Mouse (Mus musculus) lung, embryonic 15.5 days (tissue): ENCODE data around the gene Apoh. TPM values are rescaled to one million over a fixed set of nuclear protein-coding genes. Genes with fewer than 3 reads are reported as not detected.

ENCODE experiments used
- ATAC-seq: fragments of 200-750 bp; cut with Nextera tagmentation; 2 replicates; pipeline ENCODE4 v1.8.0; 2017; ENCODE audit warnings: moderate number of reproducible peaks, borderline replicate concordance; ENCODE audit not compliant: low FRiP score, low TSS enrichment; ENCODE audit errors: extremely low read depth
- H3K27ac ChIP-seq: fragments of 300-500 bp; sonication (generic); 2 replicates; pipeline ENCODE4 v1.5.1; 2015; ENCODE audit warnings: moderate library complexity, mild to moderate bottlenecking, inconsistent platforms
- H3K27me3 ChIP-seq: fragments of 300-500 bp; sonication (generic); 2 replicates; pipeline ENCODE4 v1.6.1; 2015; ENCODE audit warnings: inconsistent platforms
- H3K36me3 ChIP-seq: fragments of 300-500 bp; sonication (generic); 2 replicates; pipeline ENCODE4 v1.6.1; 2015; ENCODE audit warnings: inconsistent platforms
- H3K4me1 ChIP-seq: fragments of 300-500 bp; sonication (generic); 2 replicates; pipeline ENCODE4 v1.6.1; 2015; ENCODE audit warnings: inconsistent platforms
- H3K4me2 ChIP-seq: fragments of 300-500 bp; sonication (generic); 2 replicates; pipeline ENCODE4 v1.6.1; 2015; ENCODE audit warnings: inconsistent platforms, mild to moderate bottlenecking, moderate library complexity
- H3K4me3 ChIP-seq: fragments of 300-500 bp; sonication (generic); 2 replicates; pipeline ENCODE4 v1.5.1; 2015; ENCODE audit warnings: mild to moderate bottlenecking, inconsistent platforms
- H3K9ac ChIP-seq: fragments of 300-500 bp; sonication (generic); 2 replicates; pipeline ENCODE4 v1.6.1; 2015; ENCODE audit warnings: inconsistent platforms
- H3K9me3 ChIP-seq: fragments of 300-500 bp; sonication (generic); 2 replicates; pipeline ENCODE4 v1.6.1; 2016; ENCODE audit warnings: inconsistent platforms
- whole genome bisulfite sequencing: fragments of 180-500 bp; shearing (Covaris S2); methylation state at CpG from one replicate; pipeline ENCODE4 v1.1.7; 2015; 5-methylcytosine and 5-hydroxymethylcytosine counted together
- polyA plus RNA-seq: library from polyadenylated mRNA; unstranded; fragments of >200 nt; fragmentation: Nextera tagmentation; extraction: Ambion mirVana; gene quantifications from 2 replicates; pipeline ENCODE4 v1.2.1, GENCODE M21; 2015

The Apoh gene
- polyA plus RNA-seq, 1 experiment from 2014 or later, result 0.45 TPM

DNA sequence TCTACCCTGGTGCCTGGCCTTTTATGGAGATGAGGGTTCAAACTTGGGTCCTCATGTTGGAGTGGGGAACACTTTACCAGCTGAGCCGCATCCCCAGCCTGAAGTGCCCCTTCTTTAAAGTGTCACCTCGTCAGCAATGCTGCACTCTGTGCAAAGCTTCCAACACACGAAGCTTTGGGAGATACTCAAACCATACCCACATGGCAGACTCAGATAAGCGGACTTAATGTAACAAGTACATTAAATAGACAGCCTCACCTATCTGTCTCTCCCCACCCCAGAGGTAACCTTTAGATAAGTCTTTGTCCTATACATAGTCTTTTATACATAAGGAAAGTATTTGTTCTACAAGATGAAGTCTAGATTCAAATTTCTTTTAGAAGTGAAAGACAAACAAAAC, 17.8 kb downstream of the Apoh start:
- H3K4me3 ChIP-seq, result no peak overlapping the region
- H3K4me1 ChIP-seq, result peaks cover 20% of the 10 kb centered on the region
- H3K9me3 ChIP-seq, result no peaks in the 10 kb centered on the region
- no peak overlapping the region for H3K9ac ChIP-seq
- H3K27ac ChIP-seq, result no peak overlapping the region
- no peak for ATAC-seq
- H3K4me2 ChIP-seq, result no peak overlapping the region
- H3K36me3 ChIP-seq, result no peaks in the 10 kb centered on the region
- WGBS, result 66% methylated on average over 4 of the region's 4 CpGs
- no peaks in the 10 kb centered on the region for H3K27me3 ChIP-seq

DNA sequence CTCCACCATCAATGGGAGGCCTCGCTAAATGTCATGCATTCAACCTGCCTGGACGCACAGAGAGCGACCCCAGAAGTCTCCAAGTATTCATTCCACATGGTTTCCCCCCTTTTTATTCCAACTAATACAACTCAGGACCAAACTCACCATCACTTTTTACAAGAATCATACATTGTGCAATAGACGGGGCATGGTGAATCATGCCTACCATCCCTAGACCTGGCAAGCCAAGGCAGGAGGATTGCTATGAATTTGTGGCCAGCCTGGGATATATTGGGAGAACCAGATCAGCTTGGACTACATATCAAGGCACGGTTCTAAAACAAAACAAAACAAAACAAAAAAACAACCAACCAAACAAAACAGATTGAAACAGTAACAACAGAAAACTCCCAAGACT, 19.8 kb downstream of the Apoh start:
- 89% methylated on average over 5 of the region's 5 CpGs for WGBS
- no peak overlapping the region for H3K4me2 ChIP-seq
- H3K36me3 ChIP-seq, result no peaks in the 10 kb centered on the region
- no peak overlapping the region for H3K27ac ChIP-seq
- no peak overlapping the region for H3K4me3 ChIP-seq
- peaks cover 20% of the 10 kb centered on the region for H3K4me1 ChIP-seq
- ATAC-seq, result no peak
- no peak overlapping the region for H3K9ac ChIP-seq
- no peaks in the 10 kb centered on the region for H3K9me3 ChIP-seq
- H3K27me3 ChIP-seq, result no peaks in the 10 kb centered on the region

DNA sequence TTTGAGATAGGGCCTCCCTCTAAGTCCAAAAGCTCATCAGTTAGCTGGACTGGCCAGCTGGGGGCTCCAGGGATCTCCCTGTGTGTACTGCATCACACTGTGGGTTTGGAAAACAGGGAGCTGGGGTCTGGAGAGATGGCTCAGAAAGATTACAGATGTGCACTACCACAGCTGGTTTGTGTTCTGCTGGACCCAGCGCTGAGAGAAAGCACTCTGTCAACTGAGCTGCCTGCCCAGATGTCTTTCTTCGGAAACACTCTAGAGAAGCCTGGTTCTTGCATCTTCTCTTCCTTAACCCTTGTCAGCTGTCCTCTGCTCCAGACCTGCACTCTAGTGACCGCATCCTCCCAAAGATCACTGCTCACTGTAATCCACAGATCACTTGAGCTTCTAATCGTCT, 20.8 kb downstream of the Apoh start:
- H3K9me3 ChIP-seq, result no peaks in the 10 kb centered on the region
- H3K4me2 ChIP-seq, result no peak overlapping the region
- peaks cover 20% of the 10 kb centered on the region for H3K4me1 ChIP-seq
- no peak overlapping the region for H3K9ac ChIP-seq
- ATAC-seq, result peak; percentile 90
- H3K4me3 ChIP-seq, result no peak overlapping the region
- no peaks in the 10 kb centered on the region for H3K36me3 ChIP-seq
- H3K27ac ChIP-seq, result no peak overlapping the region
- no peaks in the 10 kb centered on the region for H3K27me3 ChIP-seq
- 26% methylated on average over 4 of the region's 4 CpGs for WGBS

DNA sequence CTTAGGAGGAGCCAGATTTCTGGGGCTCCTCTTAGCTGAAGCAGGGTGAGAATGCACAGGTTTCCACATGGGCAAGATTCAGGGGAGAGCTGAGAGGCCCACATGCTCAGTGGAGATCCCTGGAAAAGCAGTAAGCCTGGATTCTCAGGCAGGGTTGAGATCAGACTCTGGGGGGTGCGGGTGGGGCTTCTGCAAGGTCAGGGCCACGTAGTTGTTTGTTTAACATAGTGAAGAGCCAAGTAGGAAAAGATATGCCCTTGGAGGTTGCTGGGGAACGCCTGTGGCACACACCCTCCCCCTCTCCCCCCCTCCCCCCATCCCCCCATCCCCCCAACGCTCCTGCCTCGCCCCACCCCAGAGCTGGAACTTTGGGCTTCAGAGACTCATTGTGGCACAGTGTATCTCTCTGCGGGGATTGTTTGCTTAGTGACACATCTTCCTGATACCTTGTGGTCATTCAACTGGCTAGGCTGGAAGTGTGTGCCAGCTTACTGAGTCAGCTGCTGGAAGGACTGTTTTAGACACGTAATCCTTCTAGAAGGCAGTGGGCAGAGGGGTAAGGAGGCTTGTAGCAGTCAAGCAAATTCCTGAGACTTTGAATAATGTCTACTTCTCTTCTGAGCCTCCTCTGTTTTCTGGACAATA, 21.9 kb downstream of the Apoh start:
- Histone ChIP-seq H3K27me3 (no peaks in the 10 kb centered on the region), H3K4me3 (no peak overlapping the region), H3K4me1 (peaks cover 20% of the 10 kb centered on the region), H3K9ac (no peak overlapping the region), H3K27ac (peak overlapping the region; percentile 12; the same call in 1 of the 2 replicates), H3K4me2 (no peak overlapping the region), H3K36me3 (no peaks in the 10 kb centered on the region), H3K9me3 (no peaks in the 10 kb centered on the region)
- ATAC-seq, result peak; percentile 16; the same call in 1 of the 2 replicates
- 11% methylated on average over 7 of the region's 7 CpGs for WGBS

DNA sequence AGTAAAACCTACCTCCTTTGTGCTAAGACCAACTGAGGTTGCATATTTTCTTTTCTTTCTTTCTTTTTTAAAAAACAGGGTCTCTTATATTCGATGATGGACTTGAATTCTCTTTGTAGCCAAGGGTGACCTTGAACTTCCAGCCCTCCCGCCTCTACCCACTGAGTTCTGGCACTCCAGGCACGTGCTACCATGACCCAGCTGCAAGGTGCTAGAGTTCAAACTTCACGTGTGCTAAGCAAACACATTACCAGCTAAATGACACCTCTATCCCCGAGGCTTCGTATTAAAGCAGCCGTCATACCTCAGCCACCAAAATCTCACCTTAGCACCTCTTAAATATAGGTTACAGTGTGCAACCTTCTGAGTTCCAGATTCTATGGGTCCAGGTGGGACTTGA, 22.4 kb downstream of the Apoh start:
- Histone ChIP-seq H3K4me1 (peaks cover 20% of the 10 kb centered on the region), H3K4me3 (no peak overlapping the region), H3K9me3 (no peaks in the 10 kb centered on the region), H3K27me3 (no peaks in the 10 kb centered on the region), H3K36me3 (no peaks in the 10 kb centered on the region), H3K9ac (no peak overlapping the region), H3K4me2 (no peak overlapping the region), H3K27ac (no peak overlapping the region)
- WGBS, result 37% methylated on average over 7 of the region's 7 CpGs
- no peak for ATAC-seq

DNA sequence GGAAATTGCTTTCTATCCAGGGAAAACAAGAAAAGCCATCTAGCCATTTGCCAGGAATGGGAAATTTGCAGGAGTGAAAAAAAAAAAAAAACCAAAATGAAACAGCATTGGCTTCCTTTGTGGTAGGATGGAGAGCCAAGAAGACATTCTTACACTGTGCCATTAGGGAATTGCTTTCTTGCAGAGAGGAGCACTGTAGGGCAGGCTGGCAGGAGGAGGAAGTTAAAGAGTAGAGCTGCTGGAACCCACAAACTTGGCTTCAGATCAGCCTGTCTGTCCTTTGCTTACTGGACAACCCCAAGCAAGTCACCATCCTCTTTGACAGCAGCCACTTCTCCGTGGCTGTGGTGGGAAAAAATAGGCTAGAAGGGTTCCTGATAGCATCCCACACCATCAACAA, 23.9 kb downstream of the Apoh start:
- Histone ChIP-seq H3K4me1 (peaks cover 20% of the 10 kb centered on the region), H3K4me3 (no peak overlapping the region), H3K9me3 (no peaks in the 10 kb centered on the region), H3K36me3 (no peaks in the 10 kb centered on the region), H3K27me3 (no peaks in the 10 kb centered on the region), H3K9ac (no peak overlapping the region), H3K4me2 (no peak overlapping the region), H3K27ac (no peak overlapping the region)
- ATAC-seq, result no peak
- WGBS, result 53% methylated on average over 1 of the region's 1 CpGs

DNA sequence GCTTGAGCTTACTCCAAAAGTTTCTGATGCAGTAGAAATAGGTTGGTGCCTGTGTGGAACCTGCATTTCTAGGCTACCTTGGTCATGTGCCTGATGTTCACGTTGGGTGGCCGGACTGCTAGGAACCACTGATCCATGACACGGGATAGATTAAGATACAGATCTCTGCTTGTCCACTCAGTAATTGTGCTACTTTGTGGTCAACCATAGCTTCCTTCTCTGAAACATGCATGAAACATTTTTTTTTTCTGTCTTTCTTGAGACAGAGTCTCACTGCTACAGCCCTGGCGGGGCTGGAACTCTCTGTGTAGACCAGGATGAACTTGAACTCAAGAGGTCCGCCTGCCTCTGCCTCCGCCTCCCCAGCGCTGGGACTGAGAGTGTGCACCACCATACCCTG, 33.7 kb downstream of the Apoh start:
- no peak for ATAC-seq

DNA sequence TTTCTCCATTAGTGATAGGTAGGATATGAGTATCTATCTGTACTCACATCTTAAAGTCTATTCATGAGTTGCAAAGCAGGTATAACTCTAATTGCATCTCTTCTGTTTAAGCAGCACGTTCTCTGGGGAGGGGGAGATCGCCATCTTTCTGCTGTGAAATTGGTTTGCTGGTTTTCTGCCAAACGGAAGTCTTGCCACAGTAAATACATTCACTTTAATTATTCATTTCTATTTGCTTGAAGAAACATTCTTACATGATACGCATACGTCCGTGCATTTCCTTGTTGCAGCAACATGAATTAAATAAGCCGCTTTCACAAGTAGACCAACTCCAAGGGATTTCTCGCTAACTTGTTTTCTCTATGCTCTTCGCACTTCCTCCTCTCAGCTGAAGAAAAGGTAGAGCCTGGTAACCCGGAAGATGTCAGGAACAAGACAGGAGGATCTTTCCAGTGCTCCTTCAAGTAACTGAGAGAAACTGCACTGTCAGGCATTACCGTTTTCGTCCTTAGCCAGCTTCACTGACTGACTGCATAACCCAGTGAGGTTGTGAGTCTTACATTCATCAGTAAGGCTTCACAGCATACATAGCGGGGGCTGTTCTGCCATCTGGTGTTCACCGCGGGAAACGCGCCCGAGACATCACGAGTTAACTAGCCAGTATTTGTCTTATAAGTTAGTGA, 34.7 kb downstream of the Apoh start:
- no peaks in the 10 kb centered on the region for H3K9me3 ChIP-seq
- no peaks in the 10 kb centered on the region for H3K36me3 ChIP-seq
- H3K27me3 ChIP-seq, result no peaks in the 10 kb centered on the region
- H3K9ac ChIP-seq, result no peak overlapping the region
- H3K27ac ChIP-seq, result no peak overlapping the region
- no peak overlapping the region for H3K4me3 ChIP-seq
- peaks cover 3% of the 10 kb centered on the region; the same call in 1 of the 2 replicates for H3K4me1 ChIP-seq
- WGBS, result 35% methylated on average over 19 of the region's 19 CpGs
- H3K4me2 ChIP-seq, result peak overlapping the region; percentile 30; the same call in 1 of the 2 replicates
- peak; percentile 65 for ATAC-seq

More for the DNA sequence above, 33.7 kb downstream of the Apoh start:
- Histone ChIP-seq H3K27me3 (no peaks in the 10 kb centered on the region), H3K4me3 (no peak overlapping the region), H3K4me2 (no peak overlapping the region), H3K36me3 (no peaks in the 10 kb centered on the region), H3K4me1 (peaks cover 3% of the 10 kb centered on the region; the same call in 1 of the 2 replicates), H3K27ac (no peak overlapping the region), H3K9ac (no peak overlapping the region), H3K9me3 (no peaks in the 10 kb centered on the region)
- 92% methylated on average over 7 of the region's 7 CpGs for WGBS

DNA sequence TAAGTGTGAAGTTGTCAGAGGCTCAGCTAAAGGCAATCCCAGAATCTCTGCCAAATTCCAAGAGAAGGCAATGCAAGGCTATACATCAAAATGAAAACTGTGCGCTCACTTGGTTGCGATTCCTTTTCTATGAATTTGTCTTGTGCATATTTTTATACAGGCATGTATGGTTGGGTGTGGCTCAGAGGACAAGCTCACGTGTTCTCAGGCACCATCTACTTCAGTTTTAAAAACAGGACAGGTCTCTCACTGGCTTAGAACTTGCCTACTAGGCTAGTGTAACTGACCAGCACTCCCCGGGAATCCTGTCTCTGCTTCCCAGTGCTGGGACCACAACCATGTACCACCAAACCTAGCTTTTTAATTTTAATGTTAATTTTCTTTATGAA, 35.2 kb downstream of the Apoh start:
- WGBS, result 52% methylated on average over 4 of the region's 4 CpGs
- H3K4me1 ChIP-seq, result peaks cover 3% of the 10 kb centered on the region; the same call in 1 of the 2 replicates
- H3K9me3 ChIP-seq, result no peaks in the 10 kb centered on the region
- H3K9ac ChIP-seq, result no peak overlapping the region
- 0 out of 2 replicates have a peak overlapping the region, but pooled peaks have one; percentile 30 for H3K4me2 ChIP-seq
- no peak for ATAC-seq
- no peak overlapping the region for H3K27ac ChIP-seq
- H3K27me3 ChIP-seq, result no peaks in the 10 kb centered on the region
- no peak overlapping the region for H3K4me3 ChIP-seq
- H3K36me3 ChIP-seq, result no peaks in the 10 kb centered on the region

DNA sequence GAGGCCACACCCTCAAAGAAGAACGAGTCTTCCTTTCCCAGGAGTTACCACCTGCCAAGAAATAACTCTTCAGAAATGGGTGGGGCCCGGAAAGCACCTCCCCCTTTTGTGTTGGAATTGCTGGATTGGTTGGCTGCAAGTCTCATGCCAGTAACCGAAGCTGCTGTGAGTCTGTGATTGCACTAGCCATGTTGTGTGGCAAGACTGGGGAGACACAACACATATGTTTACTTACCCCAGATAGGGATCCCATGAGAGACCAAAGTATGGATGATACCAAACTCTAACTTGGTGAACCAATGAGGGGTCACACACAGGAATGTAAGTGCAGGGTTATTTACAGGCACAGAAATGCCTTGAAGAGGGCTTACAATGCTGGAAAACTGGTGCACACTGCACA, 39.5 kb downstream of the Apoh start:
- Histone ChIP-seq H3K4me1 (peaks cover 3% of the 10 kb centered on the region; the same call in 1 of the 2 replicates), H3K4me2 (no peak overlapping the region), H3K9me3 (no peaks in the 10 kb centered on the region), H3K27ac (no peak overlapping the region), H3K36me3 (no peaks in the 10 kb centered on the region), H3K4me3 (no peak overlapping the region), H3K27me3 (no peaks in the 10 kb centered on the region), H3K9ac (no peak overlapping the region)
- ATAC-seq, result no peak
- WGBS, result 69% methylated on average over 3 of the region's 3 CpGs

DNA sequence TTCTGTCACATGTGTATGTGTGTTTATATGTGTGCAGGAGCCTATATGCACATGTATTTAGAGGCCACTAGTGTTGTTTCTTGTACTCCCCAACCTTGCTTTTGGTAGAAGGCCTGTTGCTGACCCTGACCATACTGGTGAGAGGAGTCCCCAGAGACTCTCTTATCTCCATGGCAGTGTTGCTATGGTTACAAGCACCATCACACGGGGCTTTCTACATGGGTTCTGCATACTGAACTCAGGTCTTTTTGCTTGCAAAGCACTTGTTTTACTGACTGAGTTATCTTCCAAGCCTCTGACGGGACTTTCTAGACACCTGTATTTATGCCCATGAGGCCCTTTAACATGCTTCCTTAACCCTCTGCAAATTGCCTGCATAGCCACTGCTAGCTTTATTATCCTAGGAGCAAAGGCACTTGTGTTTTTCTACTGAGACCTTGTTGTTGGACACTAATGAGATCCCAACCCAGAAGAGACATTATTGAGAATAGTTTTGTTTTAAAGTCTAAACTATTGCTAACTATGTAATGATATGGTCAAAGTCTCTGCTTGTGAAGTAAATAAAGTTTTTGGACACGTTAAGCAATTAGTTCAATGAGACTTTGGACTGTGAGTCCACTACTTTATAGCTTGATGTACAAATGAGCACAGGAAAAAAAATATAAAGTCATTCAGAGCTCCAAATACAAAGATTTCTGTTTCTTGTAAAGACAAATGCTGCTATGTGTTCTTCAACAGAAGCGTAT, 41.9 kb downstream of the Apoh start:
- no peak overlapping the region for H3K27ac ChIP-seq
- no peaks in the 10 kb centered on the region for H3K9me3 ChIP-seq
- H3K27me3 ChIP-seq, result no peaks in the 10 kb centered on the region
- 54% methylated on average over 4 of the region's 4 CpGs for WGBS
- no peak overlapping the region for H3K4me2 ChIP-seq
- no peak for ATAC-seq
- H3K4me3 ChIP-seq, result no peak overlapping the region
- H3K4me1 ChIP-seq, result no peaks in the 10 kb centered on the region
- H3K36me3 ChIP-seq, result no peaks in the 10 kb centered on the region
- no peak overlapping the region for H3K9ac ChIP-seq

DNA sequence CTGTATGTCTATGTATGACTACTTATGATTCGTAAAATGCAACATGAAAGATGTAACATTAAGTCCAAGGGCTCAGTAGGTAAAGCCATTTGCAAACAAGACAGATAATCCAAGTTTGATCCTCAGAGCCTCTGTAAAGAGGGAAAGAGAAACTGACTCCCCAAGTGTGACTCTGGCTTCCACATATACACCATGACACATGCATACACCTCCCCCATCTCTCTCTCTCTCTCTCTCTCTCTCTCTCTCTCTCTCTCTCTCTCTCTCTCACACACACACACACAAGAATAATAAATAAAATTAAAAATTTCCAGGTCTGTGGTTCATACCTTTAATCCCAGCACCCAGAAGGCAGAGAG, 42.5 kb downstream of the Apoh start:
- no peak for ATAC-seq
- no peaks in the 10 kb centered on the region for H3K4me1 ChIP-seq
- no peak overlapping the region for H3K4me3 ChIP-seq
- no peak overlapping the region for H3K9ac ChIP-seq
- H3K4me2 ChIP-seq, result no peak overlapping the region
- no peaks in the 10 kb centered on the region for H3K27me3 ChIP-seq
- no peaks in the 10 kb centered on the region for H3K36me3 ChIP-seq
- WGBS, result 86% methylated on average over 1 of the region's 1 CpGs
- no peak overlapping the region for H3K27ac ChIP-seq
- no peaks in the 10 kb centered on the region for H3K9me3 ChIP-seq
